In genomic region chr11:69758478-69758970, GRCm38 (mm10) we compare ENCODE assay signal across 1 mouse cellular context.
TF ChIP-seq lines count a peak whose summit lies in the region.

TSS of gene Polr2a (minus strand) at chr11:69758637.

TF ChIP-seq in CH12.LX, 34 proteins besides CTCF, POLR2A, EP300 and RAD21 (continued from another document):
- TF ChIP-seq ETS1 (conservative IDR thresholded peaks at IDR 0.05; ENCODE audit: low read depth, low read length) (peak; percentile 15; the same call in 1 of the 2 replicates), USF1 (IDR thresholded peaks at IDR 0.05; ENCODE audit: low read depth, low read length) (no peak), NRF1 (IDR thresholded peaks at IDR 0.05; ENCODE audit: low read depth, low read length) (peak; percentile 60; the same call in 1 of the 2 replicates), GABPA (IDR thresholded peaks at IDR 0.05; ENCODE audit: insufficient replicate concordance, low read depth, low read length) (no peak), ZC3H11A (IDR thresholded peaks at IDR 0.05; ENCODE audit: low read depth, low read length) (no peak), SIN3A (IDR thresholded peaks at IDR 0.05; ENCODE audit: low read length) (peak; percentile 78), MAFK (IDR thresholded peaks at IDR 0.05; ENCODE audit: insufficient replicate concordance, low read length) (no peak), MAX (IDR thresholded peaks at IDR 0.05; ENCODE audit: low read length) (no peak; the same call in 1 of the 2 replicates), CHD2 (IDR thresholded peaks at IDR 0.05; ENCODE audit: low read length) (no peak), RCOR1 (conservative IDR thresholded peaks at IDR 0.05; ENCODE audit: low read depth, low read length) (peak; percentile 10; the same call in 1 of the 2 replicates), ELF1 (IDR thresholded peaks at IDR 0.05; ENCODE audit: low read depth, low read length) (peak; percentile 69; the same call in 1 of the 2 replicates), E2F4 (IDR thresholded peaks at IDR 0.05; ENCODE audit: insufficient replicate concordance, low read depth, low read length) (peak; percentile 93; the same call in 1 of the 2 replicates), JUND (conservative IDR thresholded peaks at IDR 0.05; ENCODE audit: low read depth, low read length) (no peak; the same call in 1 of the 2 replicates), USF2 (conservative IDR thresholded peaks at IDR 0.05; ENCODE audit: low read depth, low read length) (no peak), POLR2AphosphoS2 (IDR thresholded peaks at IDR 0.05; ENCODE audit: low read depth, low read length) (peak; percentile 100), ZMIZ1 (IDR thresholded peaks at IDR 0.05; ENCODE audit: low read depth, low read length) (peak; percentile 100), TBP (conservative IDR thresholded peaks at IDR 0.05; ENCODE audit: low read depth, low read length) (peak; percentile 99), HCFC1 (IDR thresholded peaks at IDR 0.05; ENCODE audit: low read depth, low read length) (peak; percentile 81; the same call in 1 of the 2 replicates), MAZ (IDR thresholded peaks at IDR 0.05; ENCODE audit: low read depth, low read length) (no peak), NELFE (IDR thresholded peaks at IDR 0.05; ENCODE audit: low read depth, low read length) (peak; percentile 100), PAX5 (IDR thresholded peaks at IDR 0.05; ENCODE audit: low read length) (no peak)
